Mouse (Mus musculus) cerebellum, adult 2 months (tissue): ENCODE measurements around the gene Sowaha.

Experiments used
- CTCF ChIP-seq: fragments of 200-500 bp; IDR thresholded peaks from 2 replicates; pipeline ENCODE4 v1.5.1; 2011; ENCODE audit warnings: low read depth, mild to moderate bottlenecking, control low read depth, low read length, moderate library complexity, borderline replicate concordance; ENCODE audit not compliant: insufficient read depth
- POLR2A ChIP-seq: fragments of 200-500 bp; IDR thresholded peaks from 2 replicates; pipeline ENCODE4 v1.6.1; 2011; ENCODE audit warnings: low read length, control low read depth, borderline replicate concordance; ENCODE audit not compliant: insufficient read depth

DNA sequence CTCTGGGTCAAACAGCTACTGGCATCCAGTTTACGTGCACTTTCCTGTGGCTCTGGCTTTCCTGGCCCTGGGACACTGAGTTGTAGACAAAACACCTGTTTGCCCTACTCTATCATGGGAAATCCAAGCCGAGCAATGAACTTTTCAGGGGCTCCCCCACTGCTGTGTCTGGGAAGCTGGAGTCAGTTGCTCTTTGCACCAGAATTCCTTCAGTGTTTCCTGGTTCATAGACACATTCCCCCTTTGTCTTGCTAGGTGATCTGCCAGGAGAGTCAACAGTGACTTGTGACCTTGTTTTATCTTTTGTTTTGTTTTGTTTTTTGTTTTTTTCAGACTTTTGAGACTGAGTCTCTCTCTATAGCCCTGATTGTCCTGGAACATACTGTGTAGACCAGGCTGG lies 28.7 kb downstream of the Sowaha start:
- TF ChIP-seq POLR2A = no peak
- no peak for TF ChIP-seq CTCF
